Mouse (Mus musculus): ENCODE data around the gene Dgcr2. TPM values are rescaled to one million over a fixed set of nuclear protein-coding genes. Genes with fewer than 3 reads are reported as not detected.

Gene Dgcr2
- polyA plus RNA-seq, 1 experiment from 2014 or later = 104 TPM

GRCm38 (mm10) chr16:17933594-17934444, 35.5 kb upstream of the Dgcr2 start:
- H3K27me3 ChIP-seq (ENCODE audit: control insufficient read depth, insufficient read depth, low read length) = no peaks in the 10 kb centered on the region
- no peaks in the 10 kb centered on the region for H3K9me3 ChIP-seq (ENCODE audit: control insufficient read depth, low read length)
- H3K4me2 ChIP-seq (ENCODE audit: low read length) = no peak overlapping the region
- H3K27ac ChIP-seq (replicated peaks; ENCODE audit: low read depth, low read length) = no peak overlapping the region
- H3K36me3 ChIP-seq (ENCODE audit: control insufficient read depth, insufficient read depth, low read length) = no peaks in the 10 kb centered on the region
- 0 out of 2 replicates have a peak, but pooled peaks cover 2% of the 10 kb centered on the region for H3K4me1 ChIP-seq (ENCODE audit: control insufficient read depth, insufficient read depth, low read length)
- no peak for ATAC-seq (ENCODE audit: low FRiP score, low TSS enrichment)
- WGBS = 70% methylated on average over 9 of the region's 9 CpGs
- H3K9ac ChIP-seq (replicated peaks; ENCODE audit: low read length) = no peak overlapping the region
- no peak overlapping the region for H3K4me3 ChIP-seq (replicated peaks; ENCODE audit: low read depth, low read length)
- no peak for DNase-seq

- ATAC-seq (ENCODE audit: low FRiP score, low TSS enrichment) = no peak
- 75% methylated on average over 5 of the region's 5 CpGs for WGBS
Observed at GRCm38 (mm10) chr16:17931906-17932460, 33.6 kb upstream of the Dgcr2 start.

GRCm38 (mm10) chr16:17929631-17930030, 31.3 kb upstream of the Dgcr2 start:
- no peak overlapping the region for H3K27ac ChIP-seq (replicated peaks; ENCODE audit: low read depth, low read length)
- no peaks in the 10 kb centered on the region for H3K27me3 ChIP-seq (ENCODE audit: control insufficient read depth, insufficient read depth, low read length)
- peaks cover 17% of the 10 kb centered on the region for H3K36me3 ChIP-seq (ENCODE audit: control insufficient read depth, insufficient read depth, low read length)
- no peak overlapping the region for H3K4me2 ChIP-seq (ENCODE audit: low read length)
- DNase-seq (no peak), ATAC-seq (ENCODE audit: low FRiP score, low TSS enrichment) (no peak)
- 64% methylated on average over 2 of the region's 2 CpGs for WGBS
- H3K4me3 ChIP-seq (replicated peaks; ENCODE audit: low read depth, low read length) = no peak overlapping the region
- H3K4me1 ChIP-seq (ENCODE audit: control insufficient read depth, insufficient read depth, low read length) = 0 out of 2 replicates have a peak, but pooled peaks cover 13% of the 10 kb centered on the region
- H3K9me3 ChIP-seq (ENCODE audit: control insufficient read depth, low read length) = no peaks in the 10 kb centered on the region
- no peak overlapping the region for H3K9ac ChIP-seq (replicated peaks; ENCODE audit: low read length)

More at GRCm38 (mm10) chr16:17931906-17932460, 33.6 kb upstream of the Dgcr2 start:
- no peak for DNase-seq
- Histone ChIP-seq H3K27me3 (ENCODE audit: control insufficient read depth, insufficient read depth, low read length) (no peaks in the 10 kb centered on the region), H3K4me2 (ENCODE audit: low read length) (no peak overlapping the region), H3K9ac (replicated peaks; ENCODE audit: low read length) (no peak overlapping the region), H3K36me3 (ENCODE audit: control insufficient read depth, insufficient read depth, low read length) (no peaks in the 10 kb centered on the region), H3K27ac (replicated peaks; ENCODE audit: low read depth, low read length) (no peak overlapping the region), H3K4me1 (ENCODE audit: control insufficient read depth, insufficient read depth, low read length) (0 out of 2 replicates have a peak, but pooled peaks cover 9% of the 10 kb centered on the region), H3K4me3 (replicated peaks; ENCODE audit: low read depth, low read length) (no peak overlapping the region), H3K9me3 (ENCODE audit: control insufficient read depth, low read length) (no peaks in the 10 kb centered on the region)

GRCm38 (mm10) chr16:17929211-17929610, 30.8 kb upstream of the Dgcr2 start:
- no peak for ATAC-seq (ENCODE audit: low FRiP score, low TSS enrichment)
- H3K27ac ChIP-seq (replicated peaks; ENCODE audit: low read depth, low read length) = peak overlapping the region; percentile 91
- no peak for DNase-seq

GRCm38 (mm10) chr16:17928627-17929104, 30.3 kb upstream of the Dgcr2 start:
- DNase-seq (peak; percentile 89), ATAC-seq (ENCODE audit: low FRiP score, low TSS enrichment) (peak; percentile 62)
- Histone ChIP-seq H3K4me1 (ENCODE audit: control insufficient read depth, insufficient read depth, low read length) (0 out of 2 replicates have a peak, but pooled peaks cover 13% of the 10 kb centered on the region), H3K9ac (replicated peaks; ENCODE audit: low read length) (peak overlapping the region; percentile 85), H3K4me3 (replicated peaks; ENCODE audit: low read depth, low read length) (peak overlapping the region; percentile 81), H3K27me3 (ENCODE audit: control insufficient read depth, insufficient read depth, low read length) (no peaks in the 10 kb centered on the region), H3K9me3 (ENCODE audit: control insufficient read depth, low read length) (no peaks in the 10 kb centered on the region), H3K36me3 (ENCODE audit: control insufficient read depth, insufficient read depth, low read length) (peaks cover 21% of the 10 kb centered on the region), H3K4me2 (ENCODE audit: low read length) (peak overlapping the region; percentile 88), H3K27ac (replicated peaks; ENCODE audit: low read depth, low read length) (peak overlapping the region; percentile 91)
- WGBS = under 1% methylated on average over 9 of the region's 9 CpGs

More at GRCm38 (mm10) chr16:17929211-17929610, 30.8 kb upstream of the Dgcr2 start:
- Histone ChIP-seq H3K4me3 (replicated peaks; ENCODE audit: low read depth, low read length) (no peak overlapping the region), H3K27me3 (ENCODE audit: control insufficient read depth, insufficient read depth, low read length) (no peaks in the 10 kb centered on the region), H3K4me1 (ENCODE audit: control insufficient read depth, insufficient read depth, low read length) (0 out of 2 replicates have a peak, but pooled peaks cover 13% of the 10 kb centered on the region), H3K36me3 (ENCODE audit: control insufficient read depth, insufficient read depth, low read length) (peaks cover 21% of the 10 kb centered on the region), H3K4me2 (ENCODE audit: low read length) (peak overlapping the region; percentile 88), H3K9me3 (ENCODE audit: control insufficient read depth, low read length) (no peaks in the 10 kb centered on the region), H3K9ac (replicated peaks; ENCODE audit: low read length) (no peak overlapping the region)
- 7% methylated on average over 2 of the region's 2 CpGs for WGBS

GRCm38 (mm10) chr16:17928087-17928580, 29.8 kb upstream of the Dgcr2 start, which contains the start of gene Slc25a1:
Slc25a1 (minus strand) TSS chr16:17928219.
- H3K4me1 ChIP-seq (ENCODE audit: control insufficient read depth, insufficient read depth, low read length) = peaks cover 15% of the 10 kb centered on the region; the same call in 1 of the 2 replicates
- under 1% methylated on average over 47 of the region's 47 CpGs for WGBS
- H3K4me2 ChIP-seq (ENCODE audit: low read length) = peak within 1 kb of the TSS; percentile 88
- H3K9ac ChIP-seq (replicated peaks; ENCODE audit: low read length) = peak within 1 kb of the TSS; percentile 85
- DNase-seq (peak; percentile 87), ATAC-seq (ENCODE audit: low FRiP score, low TSS enrichment) (peak; percentile 80)
- H3K9me3 ChIP-seq (ENCODE audit: control insufficient read depth, low read length) = no peaks in the 10 kb centered on the region
- no peaks in the 10 kb centered on the region for H3K27me3 ChIP-seq (ENCODE audit: control insufficient read depth, insufficient read depth, low read length)
- H3K4me3 ChIP-seq (replicated peaks; ENCODE audit: low read depth, low read length) = peak within 1 kb of the TSS; percentile 81
- peak within 1 kb of the TSS; percentile 91 for H3K27ac ChIP-seq (replicated peaks; ENCODE audit: low read depth, low read length)
- peaks cover 21% of the 10 kb centered on the region for H3K36me3 ChIP-seq (ENCODE audit: control insufficient read depth, insufficient read depth, low read length)

GRCm38 (mm10) chr16:17927351-17928082, 29.2 kb upstream of the Dgcr2 start:
- Histone ChIP-seq H3K9ac (replicated peaks; ENCODE audit: low read length) (peak overlapping the region; percentile 85), H3K4me1 (ENCODE audit: control insufficient read depth, insufficient read depth, low read length) (peaks cover 21% of the 10 kb centered on the region), H3K4me2 (ENCODE audit: low read length) (peak overlapping the region; percentile 88), H3K27me3 (ENCODE audit: control insufficient read depth, insufficient read depth, low read length) (no peaks in the 10 kb centered on the region), H3K9me3 (ENCODE audit: control insufficient read depth, low read length) (no peaks in the 10 kb centered on the region), H3K27ac (replicated peaks; ENCODE audit: low read depth, low read length) (peak overlapping the region; percentile 91), H3K4me3 (replicated peaks; ENCODE audit: low read depth, low read length) (peak overlapping the region; percentile 81), H3K36me3 (ENCODE audit: control insufficient read depth, insufficient read depth, low read length) (peaks cover 21% of the 10 kb centered on the region)
- WGBS = under 1% methylated on average over 72 of the region's 72 CpGs
- ATAC-seq (ENCODE audit: low FRiP score, low TSS enrichment) (peak; percentile 51), DNase-seq (peak; percentile 71)

- peaks cover 9% of the 10 kb centered on the region; the same call in 1 of the 2 replicates for H3K27me3 ChIP-seq (ENCODE audit: control insufficient read depth, insufficient read depth, low read length)
- H3K9ac ChIP-seq (replicated peaks; ENCODE audit: low read length) = peak overlapping the region; percentile 77
- WGBS = under 1% methylated on average over 14 of the region's 14 CpGs
- no peak for DNase-seq
- H3K36me3 ChIP-seq (ENCODE audit: control insufficient read depth, insufficient read depth, low read length) = peaks cover 21% of the 10 kb centered on the region
- peak overlapping the region; percentile 68 for H3K4me3 ChIP-seq (replicated peaks; ENCODE audit: low read depth, low read length)
- H3K9me3 ChIP-seq (ENCODE audit: control insufficient read depth, low read length) = no peaks in the 10 kb centered on the region
- peak overlapping the region; percentile 99 for H3K4me2 ChIP-seq (ENCODE audit: low read length)
- peaks cover 31% of the 10 kb centered on the region for H3K4me1 ChIP-seq (ENCODE audit: control insufficient read depth, insufficient read depth, low read length)
- peak; percentile 15; the same call in 1 of the 2 replicates for ATAC-seq (ENCODE audit: low FRiP score, low TSS enrichment)
- peak overlapping the region; percentile 93 for H3K27ac ChIP-seq (replicated peaks; ENCODE audit: low read depth, low read length)
Observed at GRCm38 (mm10) chr16:17922163-17922538, 23.8 kb upstream of the Dgcr2 start.
